Mouse (Mus musculus): ENCODE measurements at regions not wholly inside any gene's neighbourhood (a gene's known extent, or its start where the extent isn't known, plus 50 kb on each side); places are given as distances from the start of the nearest gene placed in this dataset.

DNA sequence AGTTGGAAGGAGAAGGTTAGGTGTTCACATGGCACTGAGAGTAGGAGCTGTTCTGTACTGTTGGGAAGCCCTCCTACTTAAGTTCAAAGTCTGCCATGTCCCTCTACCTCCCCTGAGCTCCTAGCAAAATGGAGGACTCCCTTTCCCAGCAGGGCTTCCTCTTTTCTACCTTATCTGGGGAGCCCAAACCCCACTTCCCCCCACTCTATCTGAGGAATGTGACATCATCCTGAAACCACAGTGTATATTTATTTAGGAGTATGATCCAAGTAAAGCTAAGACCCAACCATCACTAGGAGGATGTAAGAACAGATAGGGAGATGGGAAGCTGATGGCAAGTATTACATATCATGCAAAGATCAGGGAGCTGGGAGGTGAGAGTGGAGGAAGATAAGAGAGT, 1490.6 kb upstream of the Gm6569 start:
- no peak for TF ChIP-seq CTCF (IDR thresholded peaks at IDR 0.05; ENCODE audit: borderline replicate concordance, control insufficient read depth, extremely low read depth, insufficient read depth, low read length, poor library complexity)
- TF ChIP-seq POLR2A (IDR thresholded peaks at IDR 0.05; ENCODE audit: control insufficient read depth, extremely low read depth, insufficient read depth, low read length, poor library complexity), result no peak
